Mouse (Mus musculus) adrenal gland, adult 8-10 months (tissue): Measurements from ENCODE around the gene Dnajc28. TPM values are rescaled to one million over a fixed set of nuclear protein-coding genes. Genes with fewer than 3 reads are reported as not detected.

ENCODE experiments used
- DNase-seq: peaks from one replicate; pipeline ENCODE4 v3.0.0; 2022
- total RNA-seq, 4 experiments: library from RNA; stranded (reverse); gene quantifications; 2 replicates each; pipeline ENCODE4 v1.2.4; 2022

Dnajc28 gene
- total RNA-seq, 4 experiments from 2014 or later, result 13.3 to 17.8 (median 14.2) TPM

DNA sequence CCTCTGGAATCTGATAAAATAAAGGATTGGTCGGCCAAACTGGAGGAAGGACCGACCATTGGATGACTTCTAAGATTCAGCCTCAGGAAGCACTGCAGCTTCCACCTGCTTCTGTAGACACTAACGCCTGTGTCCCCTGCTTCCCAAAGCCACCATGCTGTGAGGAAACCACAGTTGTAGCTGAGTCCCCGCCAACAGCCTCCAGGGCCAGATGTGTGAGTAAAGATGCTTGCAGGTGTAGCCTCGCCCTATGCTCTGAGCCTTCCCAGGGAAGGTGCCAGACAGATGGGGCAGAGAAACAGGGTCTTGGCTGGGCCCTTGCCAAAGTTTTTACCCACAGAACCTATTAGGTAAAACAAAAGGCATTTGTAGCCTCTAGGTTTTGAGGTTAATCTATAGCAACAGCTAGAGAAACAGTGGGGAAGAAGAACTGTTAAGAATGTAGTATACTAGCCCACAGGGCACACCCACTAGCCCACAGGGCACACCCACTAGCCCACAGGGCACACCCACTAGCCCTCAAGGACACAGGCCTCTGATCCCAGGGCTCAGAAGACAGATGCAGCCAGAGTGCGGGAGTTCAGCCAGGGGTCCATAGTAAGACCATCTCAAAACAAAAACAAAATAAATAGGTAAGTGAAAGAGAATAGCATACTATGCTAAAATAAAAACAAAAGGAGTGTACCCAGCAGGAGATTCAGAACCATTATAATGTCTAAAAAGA is 30.9 kb downstream of the Dnajc28 start:
- no peak for DNase-seq

DNA sequence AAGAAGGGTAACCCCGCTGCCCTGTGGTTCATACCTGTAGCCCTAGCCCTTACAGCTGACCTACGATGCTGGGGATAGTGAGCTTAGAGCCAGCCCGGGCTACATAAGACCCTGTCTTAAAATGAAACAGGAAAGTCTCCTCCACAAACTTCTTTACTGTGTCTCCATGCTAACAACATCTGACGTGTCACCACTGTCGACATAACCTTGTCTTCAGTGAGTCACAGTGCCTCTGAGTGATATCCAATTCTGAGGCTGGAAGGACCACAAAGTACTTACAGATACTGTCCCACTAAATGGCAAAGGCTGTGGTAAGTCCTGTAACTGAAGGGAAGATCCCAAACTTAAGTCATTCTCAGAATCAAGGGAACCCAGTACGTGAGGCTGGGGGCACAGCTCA is 32.6 kb downstream of the Dnajc28 start:
- DNase-seq, result no peak

DNA sequence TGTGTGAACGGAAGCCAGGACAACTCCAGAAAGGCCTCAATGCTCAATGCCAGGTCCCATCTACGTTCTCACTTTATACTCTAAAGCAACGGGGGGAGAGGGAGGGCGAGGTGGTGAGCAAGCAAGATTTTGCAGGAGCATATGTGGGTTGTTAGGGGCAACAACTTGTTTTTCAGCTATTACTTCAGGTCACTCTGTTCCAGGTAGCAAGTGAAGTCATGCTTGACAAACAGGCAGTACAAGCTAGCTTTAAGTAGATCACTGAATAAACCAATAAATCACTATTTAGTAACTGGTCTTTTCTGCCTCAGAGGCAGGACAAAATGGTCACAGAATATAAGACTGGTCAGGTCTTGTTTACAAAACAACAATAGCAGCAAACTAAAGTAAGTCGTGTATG is 33.2 kb downstream of the Dnajc28 start:
- no peak for DNase-seq

DNA sequence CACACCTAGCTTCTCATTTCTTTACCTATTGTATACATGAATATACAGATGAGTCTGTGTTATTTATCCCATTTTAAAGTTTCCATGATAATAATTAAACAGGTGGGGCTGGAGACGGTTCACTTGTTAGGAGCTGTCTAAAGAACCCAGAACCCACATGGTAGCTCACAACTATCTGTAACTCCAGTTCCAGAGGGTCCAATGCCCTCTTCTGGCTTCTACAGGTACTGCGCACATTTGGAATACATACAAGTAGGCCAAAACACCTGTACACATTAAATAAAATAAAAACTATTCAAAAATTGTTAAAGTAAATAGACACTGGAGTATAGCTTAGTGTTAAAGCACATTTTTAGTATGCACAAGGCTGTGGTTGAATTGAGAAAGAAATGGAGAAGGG is 36.5 kb downstream of the Dnajc28 start:
- no peak for DNase-seq

DNA sequence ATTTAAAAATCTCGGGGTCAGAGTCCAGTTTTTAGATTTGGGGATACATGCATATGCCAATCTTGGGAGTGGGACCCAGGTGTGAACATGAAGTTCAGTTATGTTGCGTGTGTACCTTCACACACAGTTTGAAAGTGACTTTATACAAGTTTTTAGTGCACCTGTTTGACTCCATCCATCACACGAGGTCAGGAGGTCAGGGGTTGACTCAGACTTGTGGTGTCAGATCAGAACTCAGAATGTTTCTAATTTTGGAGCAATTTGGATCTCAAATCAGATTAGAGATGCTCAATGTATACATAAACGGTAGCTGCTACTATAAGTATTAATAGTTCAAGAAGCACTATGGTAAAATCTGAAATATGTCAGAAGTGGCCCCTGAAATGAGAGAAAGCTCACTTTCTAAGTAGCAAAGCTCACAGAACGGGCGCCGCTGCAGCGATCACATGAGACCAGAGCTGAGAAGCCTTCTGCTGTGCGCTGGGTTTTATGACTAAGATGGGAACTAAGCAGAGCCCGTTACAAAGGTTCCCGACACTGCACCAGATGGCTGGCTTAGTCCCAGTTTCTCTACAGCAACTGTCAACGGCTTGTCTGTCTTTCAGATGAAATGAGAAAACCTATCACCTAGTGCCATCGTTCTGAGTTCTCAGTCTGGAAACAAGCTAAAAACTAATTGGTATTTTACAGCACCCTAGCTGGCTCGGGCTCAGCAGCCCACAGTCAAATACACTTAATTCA is 39.7 kb downstream of the Dnajc28 start:
- no peak for DNase-seq

DNA sequence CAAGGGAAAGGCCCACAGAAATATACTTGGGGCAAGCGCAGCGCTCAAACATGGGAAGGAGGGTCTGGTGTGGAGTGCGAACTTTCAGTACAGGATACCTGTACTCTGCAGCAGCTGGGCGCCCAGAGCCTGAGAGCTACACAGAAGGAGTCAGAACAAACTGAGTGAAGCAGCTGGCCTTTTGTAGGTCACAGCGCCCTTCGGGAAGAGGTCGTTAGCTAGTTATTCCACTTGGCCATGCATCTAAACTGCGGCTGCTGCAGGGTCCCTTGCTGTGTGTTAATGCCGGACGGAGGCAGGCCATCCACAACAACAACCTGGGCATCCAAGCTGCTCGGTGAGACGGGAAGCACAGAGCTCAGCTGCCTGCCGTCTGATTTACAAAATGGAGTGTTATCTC is 43.7 kb downstream of the Dnajc28 start:
- DNase-seq, result no peak

DNA sequence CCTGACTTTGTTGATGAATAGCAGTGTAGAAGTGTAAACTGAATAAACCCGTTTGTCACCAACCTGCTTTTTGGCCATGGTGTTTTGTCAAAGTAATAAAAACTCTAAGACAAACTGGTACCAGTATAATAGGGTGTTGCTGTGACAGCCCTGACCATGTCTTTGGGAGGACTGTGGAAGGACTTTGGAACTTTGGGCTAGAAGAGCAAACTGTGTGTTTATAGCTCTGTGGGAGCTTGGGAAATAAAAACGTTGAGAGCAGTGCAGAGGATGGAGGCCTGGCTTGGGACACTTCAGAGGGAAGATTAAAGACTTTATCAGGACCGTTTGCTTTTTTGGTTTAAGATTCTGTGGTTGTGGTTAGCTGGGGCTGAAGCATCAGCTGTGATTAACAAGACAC is 47.7 kb downstream of the Dnajc28 start:
- DNase-seq, result no peak

DNA sequence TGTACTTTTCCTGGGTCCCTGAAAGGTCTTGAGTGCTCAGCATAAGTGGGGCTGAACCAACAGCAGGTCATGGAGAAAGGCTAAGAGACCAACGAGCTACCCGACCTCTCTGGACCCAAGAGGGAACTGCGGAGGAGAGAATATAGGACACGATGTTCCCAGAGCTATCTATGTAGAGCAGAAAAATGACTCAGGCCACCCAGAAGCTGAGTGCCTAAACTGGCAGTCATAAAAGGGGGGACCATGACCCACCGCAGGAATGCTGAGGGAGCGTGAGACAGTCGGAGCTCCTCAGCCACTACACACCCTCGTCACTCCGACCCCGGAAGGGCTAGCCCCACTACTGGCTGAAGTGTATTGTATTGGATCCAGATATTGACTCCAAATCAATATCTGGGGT is 49.9 kb downstream of the Dnajc28 start:
- DNase-seq, result no peak

DNA sequence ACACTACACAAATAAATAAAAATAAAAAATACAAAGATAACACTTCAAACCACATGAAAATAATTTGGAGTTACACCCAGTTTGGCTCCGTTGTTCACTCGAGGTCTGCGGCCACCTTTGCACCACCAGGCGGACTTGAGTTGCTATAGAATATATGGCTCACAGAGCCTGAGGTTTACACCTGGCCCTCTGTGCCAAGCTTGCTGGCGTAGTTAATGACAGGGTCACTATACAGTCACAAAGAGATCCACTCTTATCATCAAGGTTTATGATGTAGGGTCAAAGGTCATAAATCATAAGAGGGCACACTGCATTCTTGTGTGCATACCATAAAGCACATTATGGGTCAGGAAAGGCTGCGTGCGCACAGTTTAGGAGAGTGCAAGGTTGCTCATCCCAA is 52.8 kb downstream of the Dnajc28 start:
- DNase-seq, result no peak

DNA sequence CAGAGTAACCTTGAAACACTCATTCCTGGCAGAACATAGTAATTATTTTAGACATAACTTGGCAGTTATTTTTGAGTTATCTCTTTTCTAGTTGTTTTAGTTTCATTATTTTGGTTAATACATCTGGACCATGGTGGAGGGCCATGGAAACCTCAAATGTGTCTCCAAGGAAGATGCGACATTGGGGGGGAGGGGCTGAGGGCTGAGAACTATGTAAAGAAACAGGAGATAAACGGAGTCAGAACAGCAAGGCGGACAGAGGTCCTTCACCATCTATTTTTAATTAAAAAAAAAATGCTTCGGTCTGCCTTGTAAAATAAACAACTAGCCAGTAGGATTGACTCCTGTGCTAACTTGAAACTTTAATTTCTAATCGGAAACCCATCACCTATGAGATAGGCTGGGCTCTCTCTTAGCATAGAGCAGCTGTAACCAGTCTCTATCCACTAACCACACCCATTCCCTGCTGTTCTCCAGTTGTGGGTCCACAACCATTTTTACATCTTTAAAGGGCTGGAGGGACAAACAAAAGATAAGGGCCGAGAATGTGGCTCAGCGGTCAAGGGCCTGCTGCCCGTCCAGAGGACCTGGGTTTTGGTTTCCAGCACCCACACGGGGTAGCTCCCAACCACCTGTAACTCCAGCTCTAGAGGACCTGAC is 53.4 kb downstream of the Dnajc28 start:
- no peak for DNase-seq

DNA sequence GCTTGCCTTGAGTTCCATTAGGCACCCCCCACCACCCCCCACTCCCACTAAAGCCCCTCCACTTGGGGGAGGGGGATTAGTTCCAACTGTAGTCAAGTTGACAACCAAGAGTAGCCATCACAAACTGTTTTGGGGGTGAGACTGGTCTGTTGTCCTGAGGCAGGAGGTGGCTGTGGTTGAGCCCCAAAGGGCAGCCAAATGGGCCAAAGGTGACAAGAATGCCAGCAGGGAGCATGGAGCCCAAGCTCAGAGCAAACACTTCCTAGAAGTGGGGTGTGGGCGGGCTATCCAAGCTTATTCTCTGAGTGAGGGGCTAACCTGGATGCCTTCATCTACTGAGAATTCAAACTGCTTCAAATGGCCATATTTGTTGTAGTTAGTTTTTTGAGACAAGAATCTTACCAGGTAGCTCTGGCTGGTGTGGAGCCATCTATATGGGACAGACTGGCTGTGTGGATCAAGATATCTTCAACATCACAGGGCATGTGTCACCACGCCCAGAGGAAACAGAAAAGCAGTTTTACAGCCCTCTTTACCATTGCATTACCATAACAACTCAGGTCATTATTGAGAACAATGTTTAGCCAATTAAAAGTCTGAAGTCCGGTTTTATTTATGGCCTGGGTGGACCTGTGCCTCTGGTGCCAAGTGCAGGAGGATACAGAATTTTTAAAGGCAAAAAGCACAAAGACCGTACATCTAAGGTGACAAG is 54.1 kb downstream of the Dnajc28 start:
- no peak for DNase-seq

Other genes with a start within 250 kb of the Dnajc28 start
- gene Ifnar2, start 246.2 kb downstream of the Dnajc28 start, total RNA-seq, result 100 to 1,000 TPM in 1 of 4 experiments, 10 to 100 TPM in 3; 83.7 to 103 (median 95.8) TPM
- gene Gm21970, start 227.3 kb downstream of the Dnajc28 start, total RNA-seq, result under 1 TPM in 1 of 4 experiments, not detected in 3; 0.54 TPM
- 100 to 1,000 TPM; 281 to 305 (median 301) TPM for gene Il10rb, start 212.9 kb downstream of the Dnajc28 start, total RNA-seq
- 10 to 100 TPM; 53.4 to 86.0 (median 68.6) TPM for gene Ifnar1, start 133.8 kb downstream of the Dnajc28 start, total RNA-seq
- 10 to 100 TPM; 21.8 to 35.9 (median 29.7) TPM for gene Ifngr2, start 72.0 kb downstream of the Dnajc28 start, total RNA-seq
- gene Tmem50b, start 21.2 kb downstream of the Dnajc28 start, total RNA-seq, result 10 to 100 TPM; 46.4 to 63.8 (median 60.6) TPM
- 100 to 1,000 TPM; 112 to 153 (median 129) TPM for gene Gart, start 27.9 kb upstream of the Dnajc28 start, total RNA-seq
- 100 to 1,000 TPM; 235 to 405 (median 309) TPM for gene Son, start 28.5 kb upstream of the Dnajc28 start, total RNA-seq
- gene Donson, start 69.7 kb upstream of the Dnajc28 start, total RNA-seq, result 10 to 100 TPM in 1 of 4 experiments, 1 to 10 TPM in 3; 4.0 to 13.1 (median 7.2) TPM
- gene Cryzl1, start 109.9 kb upstream of the Dnajc28 start, total RNA-seq, result 10 to 100 TPM; 49.9 to 75.8 (median 63.0) TPM
- 10 to 100 TPM; 43.3 to 68.5 (median 55.7) TPM for gene Itsn1, start 110.3 kb upstream of the Dnajc28 start, total RNA-seq